Comparison of ENCODE assay signal across 18 mouse cellular contexts in the genomic region with DNA sequence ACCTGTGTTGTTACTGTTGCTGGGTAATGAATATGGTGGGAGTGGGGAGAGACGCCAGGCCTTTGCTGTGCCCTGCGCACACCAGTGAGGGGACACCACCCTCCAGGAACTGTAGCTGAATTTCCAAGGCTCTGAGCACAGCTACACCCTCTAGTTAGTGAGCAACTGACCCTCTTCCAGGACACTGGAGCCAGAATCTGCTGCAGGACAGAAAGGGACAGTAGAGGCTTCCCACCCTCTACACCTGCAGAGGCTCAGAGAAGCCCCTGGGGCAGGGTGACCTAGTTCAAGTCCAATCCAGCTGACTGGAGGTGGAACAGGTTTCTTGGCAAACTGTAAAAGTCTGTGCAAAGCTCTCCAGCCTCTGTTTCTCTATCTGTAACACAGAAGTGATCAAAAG. TPM values are rescaled to one million over a fixed set of nuclear protein-coding genes. Genes with fewer than 3 reads are reported as not detected.
DNase-seq lines count a peak whose midpoint lies in the region; ATAC-seq and TF ChIP-seq lines count a peak whose summit lies in the region.
"Had no signal": no experiment of that assay in that cellular context is flagged by ENCODE, and none has a peak within 500 bp of the region (broad histone marks: within the 10 kb centered on the region; RNA-seq: fewer than 3 reads in every experiment).

No protein-coding gene starts in this region.

- H3K36me3 ChIP-seq in neural tube, embryonic 13.5 days, result no peaks in the 10 kb centered on the region
- peaks cover 26% of the 10 kb centered on the region for H3K36me3 ChIP-seq in liver, embryonic 15.5 days (replicated peaks)
- H3K36me3 ChIP-seq: hindbrain, embryonic 15.5 days; limb, embryonic 13.5 days had no signal

- peak overlapping the region; percentile 92 for H3K27ac ChIP-seq in gastrocnemius, adult 2 months
- peak overlapping the region; percentile 61; the same call in 1 of the 2 replicates for H3K27ac ChIP-seq in neural tube, embryonic 13.5 days (replicated peaks)
- H3K27ac ChIP-seq in liver, embryonic 15.5 days (replicated peaks), result no peak overlapping the region
- H3K27ac ChIP-seq: forebrain, embryonic 13.5 days; hindbrain, embryonic 15.5 days; kidney, postnatal 0 days; limb, embryonic 13.5 days had no signal

- no peak for TF ChIP-seq CTCF in gastrocnemius, adult 2 months (IDR thresholded peaks at IDR 0.05)

- WGBS in neural tube, embryonic 13.5 days, result 87% methylated on average over 2 of the region's 2 CpGs
- 58% methylated on average over 2 of the region's 2 CpGs for WGBS in liver, embryonic 15.5 days (ENCODE audit: insufficient replicate concordance)

- no peaks in the 10 kb centered on the region for H3K27me3 ChIP-seq in neural tube, embryonic 13.5 days
- no peaks in the 10 kb centered on the region for H3K27me3 ChIP-seq in liver, embryonic 15.5 days
- H3K27me3 ChIP-seq: hindbrain, embryonic 15.5 days; Patski had no signal

- DNase-seq in gastrocnemius, adult 2 months, result no peak
- no peak for DNase-seq in gastrocnemius, adult 18-20 months (ENCODE audit: low spot score)
- no peak for DNase-seq in neural tube, embryonic 10.5 days (ENCODE audit: extremely low spot score, low spot score)
- DNase-seq in frontal cortex, postnatal 25 days (ENCODE audit: low spot score in 2 of 2), result no peak
- DNase-seq: cerebellum, postnatal 14 days; heart, adult 2 months; heart, postnatal 10 days; lung, postnatal 14 days; thymus, adult 2 months had no signal

- H3K4me3 ChIP-seq in gastrocnemius, adult 2 months, result peak overlapping the region; percentile 78
- no peak overlapping the region for H3K4me3 ChIP-seq in neural tube, embryonic 13.5 days
- peak overlapping the region; percentile 55 for H3K4me3 ChIP-seq in liver, embryonic 15.5 days (replicated peaks)
- H3K4me3 ChIP-seq: forebrain, embryonic 13.5 days; heart, adult 2 months; hindbrain, embryonic 15.5 days; limb, embryonic 13.5 days had no signal

- no peak overlapping the region for H3K9ac ChIP-seq in neural tube, embryonic 13.5 days
- 0 out of 2 replicates have a peak overlapping the region, but pooled peaks have one; percentile 6 for H3K9ac ChIP-seq in liver, embryonic 15.5 days
- H3K9ac ChIP-seq: forebrain, embryonic 13.5 days; hindbrain, embryonic 15.5 days had no signal

- H3K4me1 ChIP-seq in neural tube, embryonic 13.5 days (replicated peaks), result peaks cover 16% of the 10 kb centered on the region
- H3K4me1 ChIP-seq in liver, embryonic 15.5 days (replicated peaks), result peaks cover 41% of the 10 kb centered on the region

- intact Hi-C loops in gastrocnemius, adult 2 months (cut with DNase I), result loop anchor here (5.0 kb wide), 1 partner anchor 42 kb away; no protein-coding TSS in a partner anchor

- H3K9me3 ChIP-seq in neural tube, embryonic 13.5 days, result no peaks in the 10 kb centered on the region
- no peaks in the 10 kb centered on the region for H3K9me3 ChIP-seq in liver, embryonic 15.5 days (replicated peaks)
- H3K9me3 ChIP-seq: forebrain, embryonic 13.5 days; hindbrain, embryonic 15.5 days; limb, embryonic 13.5 days had no signal

- no peak overlapping the region for H3K4me2 ChIP-seq in neural tube, embryonic 13.5 days
- H3K4me2 ChIP-seq in liver, embryonic 15.5 days, result peak overlapping the region; percentile 51
- H3K4me2 ChIP-seq: forebrain, embryonic 13.5 days; hindbrain, embryonic 15.5 days had no signal

- no peak for ATAC-seq in neural tube, embryonic 13.5 days (ENCODE audit: low read depth)
- ATAC-seq in liver, embryonic 15.5 days (ENCODE audit: insufficient read depth), result no peak
- ATAC-seq in megakaryocyte-erythroid progenitor cell, adult 5-6 weeks (replicated peaks; ENCODE audit: low FRiP score, low TSS enrichment, poor library complexity, severe bottlenecking), result no peak
- no peak for ATAC-seq in erythroid progenitor cell, adult 5-6 weeks (replicated peaks; ENCODE audit: low FRiP score, poor library complexity, severe bottlenecking)
- ATAC-seq: forebrain, embryonic 13.5 days; Patski had no signal

RNA-seq across cellular contexts. Expression of a gene that starts 5.5 kb away (rescaled TPM):
- total RNA-seq in gastrocnemius, adult 2 months (2021), result 10 to 100 TPM in 1 of 2 experiments, 1 to 10 TPM in 1; 9.3 to 19.7 TPM
- 10 to 100 TPM in 1 of 2 experiments, 1 to 10 TPM in 1; 9.3 to 13.9 TPM for total RNA-seq in gastrocnemius, adult 18-20 months (2021)
- 0.40 TPM in 1 of 2 replicates, not detected in the other for polyA plus RNA-seq in neural tube, embryonic 13.5 days (2015; fragmentation: Nextera tagmentation; extraction: Ambion mirVana)
- polyA plus RNA-seq in liver, embryonic 15.5 days (2015; fragmentation: Nextera tagmentation; extraction: Ambion mirVana), result 41.2 and 49.7 TPM in 2 replicates
- 0.15 TPM in 1 of 2 replicates, not detected in the other for total RNA-seq in megakaryocyte-erythroid progenitor cell, adult 5-6 weeks (2014; fragmentation: Nextera tagmentation)
- not detected in 2 replicates for total RNA-seq in megakaryocyte-erythroid progenitor cell, adult 5-6 weeks (2017)
- not detected in 2 replicates for total RNA-seq in erythroid progenitor cell, adult 5-6 weeks (2015; ENCODE audit: low replicate concordance)
- total RNA-seq in erythroid progenitor cell, adult 5-6 weeks (2017; ENCODE audit: low replicate concordance), result not detected in 2 replicates

RNA-seq across cellular contexts. Expression of a gene that starts 7.1 kb away (rescaled TPM):
- not detected for total RNA-seq in gastrocnemius, adult 2 months (2021)
- total RNA-seq in gastrocnemius, adult 18-20 months (2021), result under 1 TPM in 1 of 2 experiments, not detected in 1; 0.16 TPM
- polyA plus RNA-seq in neural tube, embryonic 13.5 days (2015; fragmentation: Nextera tagmentation; extraction: Ambion mirVana), result 39.6 and 41.7 TPM in 2 replicates
- polyA plus RNA-seq in liver, embryonic 15.5 days (2015; fragmentation: Nextera tagmentation; extraction: Ambion mirVana), result not detected in 2 replicates
- not detected in 2 replicates for total RNA-seq in megakaryocyte-erythroid progenitor cell, adult 5-6 weeks (2014; fragmentation: Nextera tagmentation)
- not detected in 2 replicates for total RNA-seq in megakaryocyte-erythroid progenitor cell, adult 5-6 weeks (2017)
- total RNA-seq in erythroid progenitor cell, adult 5-6 weeks (2015; ENCODE audit: low replicate concordance), result not detected in 2 replicates
- not detected in 2 replicates for total RNA-seq in erythroid progenitor cell, adult 5-6 weeks (2017; ENCODE audit: low replicate concordance)
- total RNA-seq: heart, adult 2 months; heart, postnatal 10 days had no signal
- polyA plus RNA-seq: heart, adult 2 months had no signal

RNA-seq across cellular contexts. Expression of a gene that starts 44.7 kb away (rescaled TPM):
- total RNA-seq in gastrocnemius, adult 2 months (2021), result 100 to 1,000 TPM in 1 of 2 experiments, 10 to 100 TPM in 1; 78.9 to 103 TPM
- 10 to 100 TPM; 75.0 to 87.3 TPM for total RNA-seq in gastrocnemius, adult 18-20 months (2021)
- 11.0 and 15.6 TPM in 2 replicates for polyA plus RNA-seq in neural tube, embryonic 13.5 days (2015; fragmentation: Nextera tagmentation; extraction: Ambion mirVana)
- polyA plus RNA-seq in liver, embryonic 15.5 days (2015; fragmentation: Nextera tagmentation; extraction: Ambion mirVana), result 11.5 and 12.4 TPM in 2 replicates
- 5.9 and 9.0 TPM in 2 replicates for total RNA-seq in megakaryocyte-erythroid progenitor cell, adult 5-6 weeks (2014; fragmentation: Nextera tagmentation)
- 5.8 and 6.2 TPM in 2 replicates for total RNA-seq in megakaryocyte-erythroid progenitor cell, adult 5-6 weeks (2017)
- 3.6 and 3.8 TPM in 2 replicates for total RNA-seq in erythroid progenitor cell, adult 5-6 weeks (2015; ENCODE audit: low replicate concordance)
- total RNA-seq in erythroid progenitor cell, adult 5-6 weeks (2017; ENCODE audit: low replicate concordance), result 0.64 and 1.6 TPM in 2 replicates

Comparison
In these comparisons a context has a peak if more than half of its experiments do, and no peak if none do; other contexts are left out.
1. RNA of a gene that starts 5.5 kb away (total RNA-seq): 9.3 to 19.7 TPM in gastrocnemius, adult 2 months and 9.3 to 13.9 TPM in gastrocnemius, adult 18-20 months; 0.15 TPM in megakaryocyte-erythroid progenitor cell, adult 5-6 weeks and not detected in erythroid progenitor cell, adult 5-6 weeks; every median in the first group is over 4 times any median in the second.
2. RNA of a gene that starts 44.7 kb away (total RNA-seq): 78.9 to 103 TPM in gastrocnemius, adult 2 months and 75.0 to 87.3 TPM in gastrocnemius, adult 18-20 months; 5.8 to 9.0 TPM in megakaryocyte-erythroid progenitor cell, adult 5-6 weeks and 0.64 to 3.8 TPM in erythroid progenitor cell, adult 5-6 weeks; every median in the first group is over 4 times any median in the second.